Mouse (Mus musculus): ENCODE results near the gene Drc3.
A peak's percentile ranks its signal among the peaks of the same experiment; 100 is the strongest.
"Not testable (repeated sequence)": the region's sequence is repeated elsewhere in the genome, so short reads cannot be mapped to it uniquely, and the experiment has no call there.

The Drc3 gene

GRCm38 (mm10) chr11:60397172-60397571, 44.0 kb downstream of the Drc3 start:
- peak; percentile 20 for DNase-seq

DNA sequence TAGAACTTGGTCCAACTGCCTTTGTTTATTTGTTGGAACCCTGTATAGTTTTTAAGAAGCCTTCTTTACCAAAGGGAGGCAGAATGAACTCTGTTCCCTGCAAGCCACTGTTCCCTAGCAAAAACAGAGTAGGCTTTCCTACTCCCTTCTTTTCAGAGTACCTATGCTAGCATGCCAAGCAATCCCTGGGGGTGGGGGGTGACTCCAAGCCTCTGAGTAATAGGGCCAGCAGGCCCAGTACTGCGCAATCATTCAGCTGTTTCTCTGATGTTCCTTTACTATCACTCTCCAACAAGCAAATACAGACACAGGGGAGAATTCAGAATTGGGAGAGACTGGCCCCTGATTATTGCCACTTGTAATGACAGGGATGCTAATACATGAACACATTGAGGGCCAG, 53.5 kb downstream of the Drc3 start:
- peak; percentile 27 for DNase-seq

DNA sequence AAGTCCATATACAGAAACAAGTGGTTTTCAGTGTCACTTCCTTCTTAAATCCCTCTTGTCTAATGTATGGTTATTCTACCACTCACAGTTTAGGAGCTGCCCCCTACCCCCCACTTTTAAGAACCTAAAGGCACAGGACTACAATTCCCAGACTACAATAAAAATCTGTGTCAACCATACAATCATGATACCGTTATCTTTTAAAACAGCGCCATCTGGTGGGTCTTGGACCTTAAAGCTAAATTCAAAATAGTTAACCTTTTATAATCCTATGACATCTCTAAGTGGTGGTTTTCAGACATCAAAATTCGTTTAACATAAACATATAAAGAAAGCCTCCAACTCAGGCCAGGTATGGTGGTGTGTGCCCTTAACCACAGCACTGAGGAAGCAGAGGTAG, 59.0 kb downstream of the Drc3 start:
- peak; percentile 57 for DNase-seq

- no peak for DNase-seq
Observed at GRCm38 (mm10) chr11:60412921-60413320, 59.8 kb downstream of the Drc3 start.

DNA sequence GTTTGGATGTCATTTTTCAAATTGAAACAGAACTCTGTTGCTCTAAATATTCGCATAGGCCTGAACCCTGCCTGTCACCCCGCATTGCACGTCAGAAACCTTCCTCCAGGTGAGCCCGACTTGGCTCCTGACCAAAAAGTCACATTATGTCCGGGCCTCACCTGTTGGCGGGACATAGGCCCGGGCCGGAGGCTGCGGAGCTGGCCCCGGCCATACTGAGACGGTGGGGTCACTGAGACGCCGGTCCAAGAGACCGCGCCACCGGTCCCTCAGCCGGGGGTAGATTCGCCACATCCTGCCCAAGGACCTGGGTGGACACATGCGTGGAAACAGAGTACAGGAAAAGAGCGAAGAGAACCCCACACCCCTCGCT, 63.4 kb downstream of the Drc3 start:
- DNase-seq: no peak

- peak; percentile 99 for DNase-seq
Observed at GRCm38 (mm10) chr11:60416963-60417716, 64.0 kb downstream of the Drc3 start, which contains the start of gene Gid4. TSS of gene Gid4 (plus strand) at chr11:60417145.

DNA sequence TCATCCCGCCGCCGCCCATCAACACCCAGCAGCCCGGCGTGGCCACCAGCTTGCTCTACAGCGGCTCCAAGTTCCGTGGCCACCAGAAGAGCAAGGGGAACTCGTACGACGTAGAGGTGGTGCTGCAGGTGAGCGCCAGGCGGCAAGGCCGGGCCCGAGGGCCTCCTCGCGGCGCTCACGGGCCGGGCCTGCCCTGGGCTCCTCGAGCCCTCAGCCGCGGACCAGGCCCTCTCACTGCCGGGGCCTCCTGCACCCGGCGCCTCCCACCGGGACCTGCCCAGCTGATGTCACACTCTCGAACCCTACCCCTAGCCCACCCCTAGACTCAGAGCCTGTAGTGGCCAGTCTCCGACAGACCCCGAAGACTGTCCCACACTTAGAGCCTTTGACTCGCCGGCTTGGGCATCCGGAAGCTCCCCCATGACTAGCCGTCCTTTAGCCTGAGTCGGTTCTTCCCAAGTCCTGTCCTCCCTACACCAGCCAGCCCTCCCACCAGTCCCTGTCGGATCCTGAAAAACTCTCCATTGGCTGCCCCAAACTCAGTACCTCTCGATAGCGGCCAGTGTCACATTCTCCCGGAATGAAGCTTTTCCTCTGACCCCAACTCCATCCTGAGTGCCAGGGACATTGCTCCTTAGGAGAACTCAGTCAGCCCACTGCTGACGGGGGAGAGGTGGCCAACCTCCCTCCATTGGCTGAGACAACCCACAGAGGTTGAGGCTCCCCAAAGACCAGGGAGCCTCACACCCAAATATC, 64.8 kb downstream of the Drc3 start, which contains the start of gene Atpaf2:
Atpaf2 (minus strand) TSS at position 741 of the 756 bp plus-strand sequence.
- peak; percentile 28 for DNase-seq

DNA sequence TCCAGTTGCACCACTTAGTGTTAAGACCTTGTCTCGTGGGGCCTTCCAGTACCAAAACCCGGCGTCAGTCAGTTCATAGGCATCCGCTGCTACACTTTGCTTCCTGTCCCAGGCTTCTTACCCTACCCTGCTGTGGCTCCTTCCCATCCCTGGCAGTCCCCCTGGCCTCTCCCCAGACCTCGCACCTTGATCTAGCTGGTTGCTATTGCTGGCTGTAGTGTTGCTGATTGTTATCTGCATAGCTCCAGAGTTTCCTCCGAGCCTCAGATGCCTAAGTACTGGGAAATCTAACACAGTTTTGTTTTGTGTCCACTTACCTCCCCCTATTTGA, 65.3 kb downstream of the Drc3 start:
- no peak for DNase-seq

- no peak for DNase-seq
Observed at GRCm38 (mm10) chr11:60422046-60422668, 69.0 kb downstream of the Drc3 start.

- DNase-seq: no peak
Observed at GRCm38 (mm10) chr11:60423006-60423405, 69.9 kb downstream of the Drc3 start.

DNA sequence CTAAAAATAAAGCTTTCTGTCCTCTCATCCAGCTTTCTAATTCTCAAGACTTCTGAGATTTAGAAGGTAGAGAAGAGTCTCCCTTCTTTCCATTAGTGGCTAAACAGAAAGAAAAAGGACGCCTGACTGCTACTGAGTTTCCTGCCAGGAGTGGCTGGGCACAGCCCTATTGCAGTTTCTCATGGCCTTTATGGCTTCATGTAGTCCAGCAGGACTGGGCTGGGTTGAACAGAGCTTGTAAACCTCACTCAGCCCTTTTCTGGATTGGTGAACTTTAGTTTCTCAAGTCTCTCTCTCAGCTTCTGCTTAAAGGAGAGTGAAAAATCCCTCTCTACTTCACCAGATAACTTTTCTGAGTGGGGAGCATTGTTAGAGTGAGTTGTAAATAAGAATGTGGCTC, 73.3 kb downstream of the Drc3 start:
- no peak for DNase-seq

- DNase-seq: no peak
Observed at GRCm38 (mm10) chr11:60427628-60428027, 74.5 kb downstream of the Drc3 start.

DNA sequence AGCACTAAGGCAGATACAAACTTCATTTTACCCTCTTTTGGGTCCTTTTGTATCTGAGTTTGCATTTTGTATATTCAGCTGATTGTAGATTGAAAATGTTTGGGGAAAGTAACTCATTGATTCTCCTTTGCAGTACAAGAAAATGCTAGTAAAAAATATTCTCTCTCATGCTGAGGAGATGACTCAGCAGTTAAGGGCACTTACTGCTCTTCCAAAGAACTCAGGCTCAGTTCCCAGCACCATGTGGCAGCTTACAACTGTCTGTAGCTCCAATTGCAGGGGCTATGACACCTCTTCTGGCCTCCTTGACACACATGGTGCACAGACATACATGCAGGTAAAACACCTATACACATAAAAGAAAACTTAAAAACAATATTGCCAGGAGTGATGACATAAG, 80.4 kb downstream of the Drc3 start:
- DNase-seq: no peak

GRCm38 (mm10) chr11:60435133-60435532, 82.0 kb downstream of the Drc3 start:
- no peak for DNase-seq

DNA sequence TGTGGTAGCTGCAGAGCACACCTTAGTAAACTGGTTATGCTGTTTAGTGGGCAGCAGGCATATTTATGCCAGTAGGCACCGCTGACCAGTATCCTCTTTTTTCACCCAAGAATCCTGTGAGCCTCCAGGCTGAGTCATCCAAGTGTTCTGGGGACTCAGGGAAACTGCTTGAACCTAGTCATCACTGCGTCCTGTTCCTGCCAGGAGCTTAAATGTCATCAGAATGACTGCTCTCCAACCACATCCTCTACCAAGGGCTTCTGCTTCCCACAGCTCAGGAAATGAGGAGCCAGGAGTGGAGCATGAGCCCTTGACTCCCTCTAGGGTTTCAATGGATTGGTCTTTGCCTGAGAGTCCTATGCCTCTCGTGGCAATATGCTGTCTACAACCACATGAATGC, 83.5 kb downstream of the Drc3 start:
- DNase-seq: no peak

- not testable (repeated sequence) for DNase-seq
Observed at GRCm38 (mm10) chr11:60439621-60440020, 86.5 kb downstream of the Drc3 start.

- DNase-seq: no peak
Observed at GRCm38 (mm10) chr11:60440176-60440575, 87.0 kb downstream of the Drc3 start.

GRCm38 (mm10) chr11:60442896-60443295, 89.8 kb downstream of the Drc3 start:
- peak; percentile 44 for DNase-seq

Data from layer of hippocampus, adult 9-11 months (tissue).